Mouse (Mus musculus): ENCODE measurements at regions not wholly inside any gene's neighbourhood (a gene's known extent, or its start where the extent isn't known, plus 50 kb on each side); places are given as distances from the start of the nearest gene placed in this dataset.
"Not testable (repeated sequence)": the region's sequence is repeated elsewhere in the genome, so short reads cannot be mapped to it uniquely, and the experiment has no call there.

DNA sequence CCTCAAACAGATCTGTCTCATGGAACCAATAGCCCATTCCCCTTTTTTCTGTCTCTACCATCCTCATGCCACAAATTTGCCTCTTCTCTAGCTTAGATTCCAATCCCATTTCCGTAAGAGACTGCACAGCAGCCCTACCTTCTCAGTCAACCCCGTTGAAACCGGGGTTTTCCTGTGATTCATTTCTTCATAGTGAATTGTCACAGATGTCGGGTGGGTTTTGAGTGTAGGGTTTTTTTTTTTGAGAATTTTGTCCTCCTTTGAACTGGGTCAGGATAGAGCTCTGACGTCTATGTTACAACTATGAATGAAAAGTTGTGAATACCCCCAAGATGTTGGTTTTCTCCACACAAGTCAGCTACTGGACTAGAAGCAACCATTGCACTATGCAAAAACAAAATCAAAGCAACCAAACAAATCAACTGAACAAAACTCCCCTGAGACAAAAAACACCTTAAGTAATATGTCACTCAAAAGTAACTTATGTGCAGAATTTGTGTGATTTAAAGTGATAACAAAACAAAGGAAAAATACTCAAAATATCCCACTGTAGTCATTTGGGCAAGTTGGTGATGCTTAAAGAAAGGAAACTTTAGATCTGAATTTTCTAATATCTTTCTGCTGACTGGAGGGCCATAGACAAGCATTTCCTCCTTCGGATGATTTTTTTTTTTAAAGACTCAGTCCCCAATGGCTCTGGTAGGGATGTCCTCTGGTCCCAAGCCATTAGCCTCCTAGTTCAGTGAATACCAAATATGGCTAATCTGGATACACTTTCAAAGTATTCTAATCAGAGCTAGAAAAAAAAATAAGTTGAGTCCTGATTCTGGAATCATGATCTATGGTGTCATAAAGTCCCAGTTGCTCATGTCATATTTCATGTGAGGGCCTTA lies 120.7 kb upstream of the Tet2 start:
- DNase-seq, result no peak

DNA sequence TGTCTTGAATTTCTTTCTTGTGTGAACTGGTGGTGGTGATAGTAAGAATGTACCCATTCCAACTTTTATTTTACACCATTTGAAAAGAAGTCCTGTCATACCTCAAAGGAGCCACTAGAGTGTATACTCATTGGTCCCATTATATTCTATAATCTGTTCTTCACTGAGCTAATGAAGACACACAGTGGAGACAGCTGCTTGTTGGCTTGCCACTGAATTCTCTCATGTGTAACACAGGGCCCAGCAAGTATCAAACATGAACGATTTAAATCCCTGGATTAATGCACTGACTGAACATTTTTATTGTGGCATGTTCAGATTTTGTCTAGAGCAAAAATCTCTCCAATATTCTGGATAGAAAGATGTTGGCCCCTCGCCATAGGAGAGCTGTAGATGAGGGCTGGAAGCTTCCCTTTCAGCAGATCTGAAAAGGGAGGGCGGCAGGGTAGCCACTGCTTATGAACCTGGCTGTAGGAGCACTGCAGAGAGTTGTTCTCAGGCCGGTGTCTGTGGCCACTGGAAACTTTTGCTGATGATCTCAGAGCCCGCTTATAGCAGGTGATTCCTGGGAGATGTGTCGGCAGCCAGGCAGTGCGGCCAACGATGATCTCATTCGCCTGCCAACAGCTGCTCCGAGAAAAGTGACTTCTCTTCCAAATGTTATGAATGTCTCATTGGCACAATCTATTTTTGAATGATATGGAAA lies 128.0 kb upstream of the Tet2 start:
- DNase-seq, result no peak

DNA sequence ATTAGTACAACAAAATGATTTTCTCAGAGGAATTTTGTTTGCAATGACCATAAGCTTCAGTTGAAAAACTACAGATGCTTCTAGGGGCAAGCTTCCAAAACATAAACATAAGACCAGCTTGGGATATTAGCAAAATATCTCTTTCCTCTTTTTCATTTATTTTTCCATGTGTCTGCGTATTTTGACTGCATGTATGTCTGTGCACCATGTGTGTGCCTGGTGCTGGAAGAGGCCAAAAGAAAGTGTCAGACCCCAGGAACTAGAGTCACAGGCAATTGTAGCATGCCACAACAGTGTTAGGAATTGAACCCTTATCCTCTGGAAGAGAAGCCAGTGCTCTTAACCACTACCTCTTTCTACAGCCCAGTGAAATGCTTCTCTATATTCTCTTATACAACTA lies 133.0 kb upstream of the Tet2 start:
- DNase-seq, result no peak

DNA sequence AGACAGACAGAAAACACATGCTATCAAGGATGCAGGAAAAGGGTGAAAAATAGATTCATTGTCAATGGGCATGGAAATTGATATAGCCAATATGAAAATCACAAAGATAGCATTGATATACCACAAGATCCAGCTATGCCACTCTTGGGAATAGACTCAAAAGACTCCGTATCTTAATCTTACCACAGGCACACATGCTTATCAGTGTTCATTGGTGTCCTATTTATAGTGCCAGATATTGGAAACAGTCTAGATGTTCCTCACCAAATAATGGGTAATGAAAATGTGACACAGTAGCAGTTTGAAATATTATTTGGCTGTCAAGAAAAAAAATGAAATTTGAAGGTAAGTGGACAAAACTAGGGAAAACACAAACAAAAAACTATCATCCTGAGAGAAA lies 135.0 kb upstream of the Tet2 start:
- DNase-seq, result no peak

DNA sequence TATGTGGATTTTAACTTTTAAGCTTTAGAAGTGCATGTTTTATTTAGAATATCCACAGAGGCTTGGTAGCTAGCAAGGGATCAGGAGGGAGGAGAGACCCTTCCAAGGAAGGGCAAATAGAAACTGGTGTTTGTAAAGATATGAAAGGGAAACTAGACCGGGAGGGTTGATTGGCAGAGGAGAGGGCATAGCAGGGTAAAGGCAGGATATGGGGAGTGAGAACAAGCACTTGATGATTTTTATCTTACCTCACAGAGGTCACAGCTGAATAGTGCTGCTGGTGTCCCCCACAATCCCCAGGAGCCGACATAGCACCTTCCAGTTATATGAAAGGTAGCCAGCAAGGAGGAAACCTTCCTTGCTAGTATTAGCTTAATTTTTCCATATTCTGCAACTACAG lies 135.4 kb upstream of the Tet2 start:
- no peak for DNase-seq

DNA sequence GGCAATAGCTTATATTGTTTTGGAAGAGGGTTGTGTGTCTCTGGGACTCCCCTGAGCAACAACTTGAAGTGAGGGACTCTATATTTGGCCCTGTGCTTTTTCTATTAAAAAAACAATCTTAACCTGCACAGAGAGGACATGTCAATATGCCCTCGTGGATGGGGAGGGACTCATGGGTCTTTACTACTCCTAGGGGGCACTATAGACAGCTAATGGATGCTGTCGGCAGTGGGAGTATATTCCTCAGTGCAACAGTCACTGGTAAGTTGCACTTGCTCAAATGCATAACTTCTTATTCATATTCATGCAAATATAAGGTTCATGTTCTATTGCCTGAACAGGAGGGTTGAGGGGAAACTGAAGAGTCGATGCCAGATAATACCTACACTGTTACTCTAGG lies 135.9 kb upstream of the Tet2 start:
- DNase-seq, result no peak

DNA sequence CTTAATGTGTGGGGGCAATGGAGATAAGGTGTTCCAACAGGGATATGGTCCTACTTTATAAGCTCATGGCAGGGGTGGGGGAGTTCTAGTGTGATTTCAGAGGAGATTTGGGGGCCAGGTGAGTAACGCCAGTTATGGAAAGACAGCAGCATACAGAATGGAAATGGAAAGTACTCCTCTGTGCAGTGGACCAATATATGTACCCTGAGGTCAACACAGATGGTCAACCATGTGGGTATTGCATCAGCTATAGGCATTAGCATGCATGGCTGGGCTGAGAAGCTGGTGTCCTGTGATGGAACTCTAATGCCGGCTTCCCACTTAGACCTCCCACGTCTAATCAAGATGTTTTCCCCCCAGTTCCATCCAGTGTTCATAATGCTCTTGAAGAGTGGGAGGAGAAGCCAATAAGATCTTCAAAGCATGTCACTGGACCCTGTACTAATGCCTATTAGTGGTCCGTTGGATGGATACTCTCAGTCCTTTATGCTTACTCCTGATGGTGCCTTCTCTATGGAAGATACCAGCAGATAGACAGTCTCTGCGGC lies 139.3 kb upstream of the Tet2 start:
- no peak for DNase-seq

DNA sequence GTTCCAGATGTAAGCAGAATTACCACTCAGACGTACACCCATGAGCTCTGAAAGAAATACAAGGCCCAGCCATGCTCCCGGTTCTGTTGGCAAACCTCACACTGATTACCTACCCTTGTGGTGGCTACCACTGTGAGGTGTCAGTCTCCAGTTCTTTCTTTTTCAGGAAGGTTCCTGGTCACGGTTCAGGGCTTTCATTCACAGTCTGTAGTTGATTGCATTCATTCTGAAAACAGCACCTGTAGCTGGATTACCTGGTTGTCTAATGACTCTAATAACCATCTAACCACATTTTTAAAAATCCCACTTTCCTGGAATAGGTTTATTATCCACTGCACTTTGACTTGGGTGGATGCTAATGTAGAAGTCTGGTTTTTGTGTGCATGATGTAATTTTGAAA lies 139.8 kb upstream of the Tet2 start:
- no peak for DNase-seq

DNA sequence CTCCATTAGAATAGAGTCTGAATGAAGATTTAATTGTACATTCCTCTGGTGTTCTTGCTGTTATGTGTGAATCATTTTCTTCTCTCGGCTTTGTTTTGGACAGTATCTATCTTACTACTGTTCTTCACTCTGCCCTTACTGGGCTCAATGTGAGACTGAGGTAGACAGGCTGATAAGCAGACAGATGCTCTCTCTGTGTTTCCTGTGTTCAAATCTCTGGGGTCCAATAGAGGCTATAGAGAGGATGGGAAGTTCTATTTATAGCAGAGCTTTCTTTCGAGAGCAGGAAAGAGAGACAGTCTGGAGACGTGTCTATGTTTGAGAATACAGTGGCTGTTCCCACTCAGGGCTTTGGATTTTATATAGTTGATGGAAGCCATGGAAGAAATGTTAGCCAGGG lies 140.5 kb upstream of the Tet2 start:
- no peak for DNase-seq

DNA sequence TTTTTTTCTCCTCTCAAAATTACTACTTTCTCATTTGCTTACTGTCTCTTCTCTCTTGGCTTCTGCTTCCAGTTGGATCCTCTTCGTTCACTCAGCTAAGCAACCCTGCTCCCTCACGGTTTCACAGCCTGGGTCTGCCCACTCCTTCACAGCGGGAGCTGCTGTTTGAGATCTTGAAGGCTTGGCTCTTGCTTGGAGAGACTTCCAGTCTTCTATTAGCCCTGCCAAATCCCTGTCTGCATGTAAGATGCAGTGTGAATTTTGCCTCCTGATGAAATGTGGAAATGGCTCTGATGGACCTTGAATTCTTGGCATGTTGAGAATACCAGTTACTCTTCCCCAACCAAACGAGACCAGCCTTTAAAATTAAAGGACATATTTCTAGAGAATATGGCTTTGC lies 149.1 kb upstream of the Tet2 start:
- DNase-seq, result no peak

DNA sequence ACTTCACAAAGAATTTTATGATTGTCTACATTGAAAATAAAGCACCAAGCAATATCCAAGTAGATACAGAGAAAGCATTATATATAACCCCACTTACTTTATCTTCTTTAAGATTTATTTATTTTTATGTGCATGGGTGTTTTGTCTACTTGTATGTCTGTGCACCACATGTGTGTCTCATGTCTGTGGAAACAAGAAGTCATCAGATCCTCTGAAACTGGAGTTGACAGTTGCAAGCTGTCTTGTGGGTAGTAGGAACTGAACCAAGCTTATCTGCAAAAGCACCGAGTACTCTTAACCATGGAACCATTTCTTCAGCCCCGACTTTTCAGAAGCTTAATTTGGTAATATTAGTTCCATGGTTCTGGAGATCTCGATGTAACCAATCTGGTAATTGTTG lies 151.2 kb upstream of the Tet2 start:
- no peak for DNase-seq

DNA sequence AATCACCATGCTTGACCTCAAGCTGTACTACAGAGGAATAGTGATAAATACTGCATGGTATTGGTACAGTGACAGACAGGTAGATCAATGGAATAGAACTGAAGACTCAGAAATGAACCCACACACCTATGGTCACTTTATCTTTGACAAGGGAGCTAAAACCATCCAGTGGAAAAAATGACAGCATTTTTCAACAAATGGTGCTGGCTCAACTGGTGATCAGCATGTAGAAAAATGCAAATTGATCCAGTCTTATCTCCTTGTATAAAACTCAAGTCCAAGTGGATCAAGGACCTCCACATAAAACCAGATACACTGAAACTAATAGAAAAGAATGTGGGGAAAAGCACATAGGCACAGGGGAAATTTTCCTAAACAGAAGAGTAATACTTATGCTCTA lies 159.9 kb upstream of the Tet2 start:
- DNase-seq, result not testable (repeated sequence)

DNA sequence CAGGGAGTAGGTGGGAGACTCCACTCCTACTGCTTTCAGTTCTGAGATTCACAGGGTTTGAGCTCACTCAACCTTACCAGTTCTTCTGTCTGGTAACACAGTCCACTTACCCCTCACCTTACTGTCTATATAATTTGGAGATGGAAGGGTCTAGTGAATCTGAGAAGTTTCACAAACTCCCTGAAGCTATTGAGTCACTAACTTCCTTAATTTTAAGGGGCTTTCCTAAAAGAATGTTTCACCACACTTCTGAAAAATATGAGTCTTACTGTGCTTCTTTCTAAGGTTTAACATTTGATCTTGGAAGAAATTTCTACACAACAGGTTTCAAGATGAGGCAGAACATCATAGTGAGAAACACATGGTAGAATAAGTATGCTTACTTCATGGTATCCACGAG lies 166.6 kb upstream of the Tet2 start:
- DNase-seq, result no peak

DNA sequence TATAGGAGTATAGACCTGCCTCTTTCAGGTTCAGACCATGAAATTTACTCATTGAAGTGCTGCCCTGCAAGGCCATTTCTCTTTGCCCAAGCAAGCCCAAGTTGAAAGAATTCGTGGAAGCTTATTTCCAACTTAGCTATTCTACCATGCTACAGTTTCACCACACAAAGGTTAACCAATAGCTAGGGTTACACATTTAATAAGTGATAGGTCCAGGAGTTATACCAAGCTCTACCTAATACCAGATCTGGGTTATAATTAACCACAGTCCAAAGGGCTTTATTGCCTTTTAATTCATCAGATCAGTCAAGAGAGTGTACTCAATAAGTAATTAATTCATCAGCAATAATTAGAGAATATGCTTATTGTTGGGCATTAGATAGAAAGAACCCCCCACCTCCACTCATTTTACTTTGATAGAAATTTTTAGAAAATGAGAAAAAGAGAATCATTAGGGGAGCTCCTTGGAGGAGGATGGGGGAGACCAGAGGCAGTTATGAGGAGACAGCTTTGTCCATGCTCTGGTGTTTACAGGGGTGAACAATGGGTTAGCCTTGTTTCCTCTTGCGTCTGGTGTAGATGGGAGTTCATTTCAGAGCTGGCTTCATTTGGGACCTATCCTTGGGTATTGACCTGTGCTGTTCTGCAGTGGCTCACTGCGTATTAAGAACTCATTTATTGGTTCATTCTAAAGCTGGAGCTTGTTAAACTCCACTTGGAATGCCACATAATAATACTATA lies 177.8 kb upstream of the Tet2 start:
- DNase-seq, result no peak

DNA sequence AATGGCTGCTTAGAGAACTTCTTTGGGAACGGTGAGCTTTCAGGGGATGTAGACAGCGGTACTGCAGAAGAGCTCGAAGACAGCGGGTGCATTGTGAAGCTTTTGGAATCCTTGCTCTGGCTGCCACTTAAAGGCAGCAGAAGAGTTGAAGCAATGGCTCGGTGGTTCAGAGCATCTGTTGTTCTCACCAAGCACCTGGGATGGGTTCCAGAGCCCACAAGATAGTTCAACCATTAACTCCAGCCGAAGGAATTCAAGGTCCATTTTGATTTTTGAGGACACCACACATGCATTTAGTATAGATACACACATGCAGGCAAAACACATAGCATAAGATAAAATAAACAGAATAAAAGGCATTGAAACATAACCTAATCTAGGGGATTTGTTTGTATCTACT lies 181.9 kb upstream of the Tet2 start:
- DNase-seq, result no peak

DNA sequence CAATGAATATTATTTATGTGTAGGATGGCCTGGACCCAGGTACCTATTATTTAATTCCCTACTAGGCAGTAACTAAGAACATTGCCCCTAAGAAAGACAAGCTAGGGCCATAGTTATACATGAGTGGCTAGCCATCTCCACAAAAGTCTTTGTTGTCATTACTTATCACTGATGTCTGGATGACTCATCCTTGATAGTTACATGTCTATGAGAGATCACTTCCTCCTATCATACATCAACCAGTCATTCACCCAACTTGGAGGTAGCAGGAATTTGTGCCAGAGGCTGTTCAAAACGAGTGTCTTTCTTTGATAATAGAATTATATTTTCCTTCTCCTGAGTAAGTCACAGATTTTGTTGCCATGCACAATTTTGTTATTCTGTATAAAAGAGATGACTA lies 190.7 kb upstream of the Tet2 start:
- DNase-seq, result no peak

DNA sequence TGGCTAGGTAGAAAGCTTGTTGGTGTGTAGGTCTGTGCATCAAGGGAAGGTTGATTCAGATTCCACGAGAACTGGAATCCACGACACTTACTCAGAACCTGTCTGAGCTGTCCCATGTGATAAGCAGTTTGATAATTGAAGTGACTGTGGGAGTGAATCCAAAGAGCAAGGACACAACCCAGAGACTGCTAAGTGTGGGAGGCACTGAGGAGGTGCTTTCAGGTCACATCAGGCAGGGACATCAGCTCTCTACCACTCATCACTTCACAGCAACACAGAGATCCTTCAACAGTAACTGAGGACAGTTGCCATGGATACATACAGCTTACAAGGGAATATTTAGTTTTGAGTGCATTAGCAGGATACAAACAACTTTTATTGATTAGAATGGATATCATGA lies 194.0 kb upstream of the Tet2 start:
- DNase-seq, result no peak

DNA sequence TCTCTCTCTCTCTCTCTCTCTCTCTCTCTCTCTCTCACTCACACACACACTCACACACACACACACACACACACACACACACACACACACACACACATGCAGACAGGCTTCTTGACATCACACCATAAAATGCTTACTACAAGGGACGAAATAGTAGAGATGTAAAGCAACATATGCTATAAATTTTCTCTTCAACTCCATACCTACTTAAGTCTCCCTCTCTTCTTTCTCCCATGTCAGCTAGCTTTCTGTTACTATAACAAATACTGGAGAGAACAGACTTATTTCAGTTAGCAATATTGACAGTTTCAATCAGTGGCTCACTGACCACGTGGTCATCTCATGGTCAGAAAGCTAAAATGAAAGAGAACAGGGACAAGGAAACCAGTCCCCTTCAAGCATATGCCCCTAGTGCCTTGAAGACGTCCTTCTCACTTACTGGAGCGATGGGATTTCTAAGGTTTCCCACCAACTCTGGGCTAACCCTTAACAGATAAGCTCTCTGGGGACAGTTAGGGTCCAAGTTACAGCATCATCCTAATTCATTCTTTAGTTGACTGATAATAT lies 199.7 kb upstream of the Tet2 start:
- DNase-seq, result no peak

DNA sequence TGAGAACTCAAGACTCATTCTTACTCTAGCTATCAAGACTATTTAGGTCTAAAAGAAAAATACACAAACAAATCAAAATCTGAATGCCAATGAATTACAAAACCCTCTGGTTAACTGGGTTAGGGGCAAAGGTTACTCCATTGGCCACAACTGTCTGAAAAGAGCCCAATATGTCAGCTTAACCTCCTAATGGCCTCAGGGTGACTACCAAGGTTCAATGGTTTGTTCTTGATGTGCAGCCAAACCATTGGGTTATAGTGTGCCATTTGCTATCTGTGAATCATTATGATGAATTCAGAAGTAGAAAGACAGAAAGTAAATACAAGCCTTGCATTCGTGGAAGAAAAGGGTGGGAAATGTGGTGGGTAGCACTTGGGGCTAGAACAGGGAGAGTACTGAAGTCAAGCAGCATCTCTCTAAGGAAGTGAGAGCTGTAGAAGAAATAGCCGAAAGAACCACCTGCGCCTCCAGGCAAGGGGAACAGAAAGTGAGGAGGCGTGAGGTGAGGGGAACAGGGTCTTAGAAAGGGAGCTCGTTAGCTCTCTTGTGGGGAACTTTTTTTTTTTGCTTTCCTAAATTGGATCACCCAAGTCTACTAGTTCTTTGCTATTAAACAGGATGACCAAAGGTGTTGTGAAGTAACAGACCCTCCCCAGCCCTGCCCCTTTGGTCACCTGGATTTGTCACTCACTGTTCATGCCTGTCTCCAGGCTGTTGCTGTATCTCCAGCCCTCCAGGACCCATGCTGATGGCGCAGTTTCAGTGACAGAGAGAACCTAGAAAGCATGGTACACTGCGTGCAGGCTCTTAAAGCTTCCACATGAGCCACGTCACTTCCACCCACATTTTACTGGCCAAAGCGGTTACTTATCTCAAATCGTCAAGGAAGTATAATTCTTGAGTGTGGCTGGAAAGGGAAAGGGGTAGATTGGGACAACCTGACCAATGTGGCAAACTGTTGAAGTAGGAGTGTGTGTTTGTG lies 204.1 kb upstream of the Tet2 start:
- peak; percentile 49 to 52 for DNase-seq

DNA sequence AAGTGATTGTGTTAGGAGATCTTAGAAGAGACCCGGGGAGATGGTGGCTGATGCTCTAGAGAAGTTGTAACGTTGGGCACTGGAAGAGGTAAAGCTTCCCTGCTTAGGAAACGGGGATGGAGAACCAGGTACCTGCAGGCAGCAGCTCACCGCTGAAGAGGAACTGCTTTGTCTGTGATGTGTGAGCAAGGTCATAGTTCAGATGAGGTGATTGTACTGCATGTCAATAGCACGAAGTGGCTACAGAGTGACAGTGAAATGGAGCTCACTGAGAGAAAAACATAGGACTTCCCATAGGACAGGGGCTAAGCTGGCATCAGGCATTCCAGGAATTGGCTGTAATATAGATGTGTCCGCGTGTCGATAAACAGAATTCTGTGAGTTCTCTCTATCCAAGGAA lies 205.1 kb upstream of the Tet2 start:
- no peak for DNase-seq

DNA sequence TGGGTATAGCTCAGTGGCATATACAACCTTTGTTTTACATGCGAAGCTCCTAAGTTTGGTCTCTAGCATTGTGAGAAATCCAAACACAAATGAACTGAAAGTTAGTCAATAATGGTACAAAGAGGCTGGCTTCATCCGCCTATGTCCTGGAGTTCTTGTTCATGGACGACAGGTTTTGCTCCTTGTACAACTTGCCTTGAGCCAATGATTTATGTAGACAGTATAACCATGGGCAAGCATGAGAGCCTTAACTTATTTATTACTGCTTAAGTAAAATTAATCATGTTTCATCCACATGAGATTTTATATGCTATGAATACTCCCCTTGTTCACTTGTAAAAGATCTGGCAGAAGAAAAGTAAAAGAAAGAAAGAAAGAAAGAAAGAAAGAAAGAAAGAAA lies 205.7 kb upstream of the Tet2 start:
- no peak for DNase-seq

DNA sequence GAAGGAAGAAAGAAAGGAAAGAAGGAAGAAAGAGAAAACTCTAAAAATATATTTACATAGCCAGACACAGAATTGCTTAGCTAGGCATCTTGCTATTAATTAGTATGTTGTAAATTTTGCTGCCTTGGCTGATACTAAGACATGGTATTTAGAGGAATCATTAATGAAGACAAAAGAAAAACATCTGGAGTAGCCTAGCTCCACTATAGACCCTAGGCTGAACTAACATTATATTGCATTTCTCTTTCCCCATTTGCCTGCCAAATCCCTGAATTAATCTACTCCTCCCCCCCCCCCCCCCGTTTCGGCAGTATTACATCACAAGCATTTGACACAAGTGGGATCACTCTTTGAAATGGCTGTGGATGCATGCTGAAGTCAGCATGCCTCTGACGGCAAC lies 206.1 kb upstream of the Tet2 start:
- no peak for DNase-seq

Measured in B cell, adult 2 months (primary cell).